Mouse (Mus musculus): ENCODE results near the gene Arpc1a.

Gene Arpc1a

DNA sequence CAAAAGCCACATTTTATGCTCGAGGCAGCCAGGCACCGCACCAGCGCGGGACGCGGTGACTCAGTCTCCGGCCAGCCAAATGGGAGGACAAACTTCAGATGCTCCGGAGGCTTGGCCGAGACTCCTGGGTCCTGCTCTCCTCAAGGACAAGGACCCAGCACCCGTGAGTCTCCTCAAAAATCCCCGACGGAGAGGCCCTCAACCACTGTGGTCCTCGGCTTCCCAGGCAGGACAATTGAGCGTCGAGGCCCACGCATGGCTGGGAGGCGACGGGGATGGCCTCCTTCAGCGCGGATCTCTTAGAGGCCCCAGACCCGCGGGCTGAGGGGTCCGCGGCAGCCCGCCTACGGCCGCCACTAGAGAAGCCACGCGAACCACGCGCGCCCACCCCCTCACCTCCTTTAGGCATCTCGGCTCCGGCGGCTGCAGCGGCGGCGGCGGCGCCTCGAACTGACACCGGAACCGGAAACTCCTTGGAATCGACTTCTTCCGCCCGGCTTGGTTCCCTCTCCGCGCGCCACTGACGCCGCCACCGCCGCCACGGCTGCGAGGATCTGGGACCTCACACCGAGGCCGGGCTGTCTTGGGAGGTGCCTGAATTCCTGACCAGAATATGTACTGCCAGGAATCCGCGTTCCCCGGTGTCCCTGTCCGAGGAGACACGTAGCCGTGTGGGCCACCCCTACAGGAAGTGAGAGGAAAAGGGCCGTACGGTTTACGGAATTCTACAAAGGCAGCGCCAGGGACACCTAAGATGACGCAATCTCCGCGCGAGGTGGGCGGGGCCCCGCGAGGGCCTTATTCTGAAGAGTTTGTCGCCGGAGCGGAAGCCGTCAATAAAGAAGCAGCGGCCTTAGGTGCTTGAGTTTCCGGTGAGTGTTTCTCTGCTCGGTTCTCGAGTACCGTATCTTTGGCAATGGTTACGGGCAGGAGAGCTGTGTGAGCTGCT lies 56.2 kb downstream of the Arpc1a start, which contains the start of the genes Pdap1 and Bud31:
TSS of gene Pdap1 (minus strand) at position 668 of the 949 bp plus-strand sequence.
TSS of gene Bud31 (plus strand) at position 792 of the 949 bp plus-strand sequence.
- DNase-seq (ENCODE audit: low spot score): peak; percentile 95

DNA sequence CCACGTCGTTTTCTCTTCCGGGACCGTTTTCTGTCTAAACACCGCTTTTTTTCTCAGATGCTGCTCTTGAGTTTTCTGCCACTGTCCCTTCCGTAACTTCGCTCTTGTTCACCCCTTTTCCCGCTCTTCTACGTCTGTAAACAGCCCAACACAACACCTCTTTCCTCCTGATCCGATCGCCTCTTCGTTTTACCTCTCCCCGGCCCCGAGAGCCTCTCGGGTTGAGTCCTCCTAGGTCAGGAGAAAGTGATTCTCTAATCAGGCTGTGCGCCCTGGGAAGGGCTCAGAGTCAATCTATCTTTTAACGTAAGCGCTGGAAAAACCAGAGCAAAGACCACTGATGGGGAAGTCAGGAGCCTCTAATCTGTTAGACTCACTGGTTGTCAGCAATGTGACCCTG lies 57.0 kb downstream of the Arpc1a start:
- no peak for DNase-seq (ENCODE audit: low spot score)

DNA sequence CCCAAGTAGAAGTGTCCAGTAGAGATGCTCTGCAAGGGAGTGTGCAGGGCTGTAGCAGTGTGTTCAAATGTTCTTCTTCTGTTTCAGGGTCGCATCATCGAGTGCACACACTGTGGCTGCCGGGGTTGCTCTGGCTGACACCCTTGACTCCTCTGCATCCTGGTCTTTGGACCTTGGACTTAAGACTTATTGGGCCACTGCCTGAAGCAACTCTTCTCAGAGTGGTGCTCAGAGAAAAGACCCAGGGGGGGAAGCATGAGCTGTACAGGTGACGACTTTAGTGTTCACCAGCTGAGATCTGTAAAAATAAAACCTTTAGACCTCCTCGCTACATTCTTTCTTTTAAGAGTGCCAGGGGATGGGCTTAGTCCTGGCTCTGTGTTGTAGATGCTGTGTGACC lies 64.1 kb downstream of the Arpc1a start:
- no peak for DNase-seq (ENCODE audit: low spot score)

DNA sequence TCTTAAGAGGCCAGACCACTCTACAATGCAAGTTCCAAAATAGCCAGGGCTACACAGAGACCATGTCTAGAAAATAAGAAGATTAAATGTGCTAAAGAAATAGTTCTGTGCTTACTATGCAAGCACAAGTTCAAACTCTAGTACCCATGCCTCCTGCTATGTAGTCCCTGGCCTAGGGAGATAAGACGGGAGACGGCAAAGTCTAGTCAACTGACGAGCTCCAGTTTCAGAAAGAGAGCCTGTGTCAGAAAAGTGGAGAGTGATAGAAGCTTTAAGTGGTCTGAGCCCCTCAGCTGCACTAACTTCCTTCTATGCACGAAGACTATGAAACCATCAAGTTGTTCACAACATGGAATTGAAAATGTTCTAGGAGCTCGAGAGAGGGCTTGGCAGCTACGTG lies 65.7 kb downstream of the Arpc1a start:
- no peak for DNase-seq (ENCODE audit: low spot score)

GRCm38 (mm10) chr5:145152690-145153089 lies 69.1 kb downstream of the Arpc1a start:
- no peak for DNase-seq (ENCODE audit: low spot score)

Measured in urinary bladder, postnatal 25 days (tissue).